8 mouse cellular contexts compared by ENCODE assay signal in the genomic region with DNA sequence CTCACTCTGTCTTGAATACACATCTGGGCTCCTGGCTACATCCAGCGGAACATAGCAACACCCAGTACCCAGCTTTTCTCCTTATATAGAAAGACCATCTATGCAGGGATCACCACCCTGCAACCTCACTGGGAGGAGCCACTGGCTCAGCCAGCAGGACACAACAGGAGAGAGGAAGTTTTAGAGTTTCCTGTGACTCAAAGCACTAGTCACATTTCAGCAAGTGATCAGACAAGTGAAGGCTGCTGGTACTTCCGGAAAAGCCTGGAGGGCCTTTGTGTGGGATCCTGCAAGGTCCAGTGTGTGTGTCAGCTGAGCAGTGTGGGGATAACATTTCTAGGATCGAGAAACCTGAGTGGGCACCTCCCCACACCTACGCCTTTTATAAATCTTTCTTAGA. TPM values are rescaled to one million over a fixed set of nuclear protein-coding genes. Genes with fewer than 3 reads are reported as not detected.
DNase-seq lines count a peak whose midpoint lies in the region; ATAC-seq lines count a peak whose summit lies in the region.

No protein-coding gene starts in this region.

- DNase-seq in 3134 (ENCODE audit: extremely low read depth, insufficient read length, low spot score), result peak; percentile 49
- DNase-seq in ES-CJ7 (ENCODE audit: low read depth, low spot score), result peak; percentile 62
- DNase-seq in heart, adult 9 months (ENCODE audit: low spot score in 2 of 2), result peak; percentile 64 to 81
- peak; percentile 66 for DNase-seq in kidney, postnatal 14 days
- DNase-seq in right cerebral cortex, postnatal 25 days, result no peak
- no peak for DNase-seq in urinary bladder, postnatal 14 days (ENCODE audit: low spot score)
- DNase-seq in ovary, postnatal 14 days (ENCODE audit: low spot score), result no peak

- ATAC-seq in monocyte, adult 5-6 weeks (replicated peaks; ENCODE audit: insufficient number of reproducible peaks, low FRiP score, low TSS enrichment, poor library complexity, severe bottlenecking), result peak; percentile 58

RNA-seq across cellular contexts. Expression of a gene that starts 32.4 kb away (rescaled TPM):
- 3.1 to 8.8 TPM (median 7.0 TPM) in 3 replicates for total RNA-seq in monocyte, adult 5-6 weeks (2017)

RNA-seq across cellular contexts. Expression of a gene that starts 32.6 kb away (rescaled TPM):
- 43.7 to 68.2 TPM (median 66.3 TPM) in 3 replicates for total RNA-seq in monocyte, adult 5-6 weeks (2017)

Comparison
In these comparisons a context has a peak if more than half of its experiments do, and no peak if none do; other contexts are left out.
1. DNase-seq: peak in 3134 (single experiment), ES-CJ7 (single experiment), heart, adult 9 months (2 of 2) and kidney, postnatal 14 days (single experiment); none in right cerebral cortex, postnatal 25 days (single experiment), urinary bladder, postnatal 14 days (single experiment) and ovary, postnatal 14 days (single experiment).